Mouse (Mus musculus): Measurements from ENCODE around the gene Gorasp2.

Gorasp2 gene

GRCm38 (mm10) chr2:70742588-70742987 lies 81.2 kb downstream of the Gorasp2 start:
- DNase-seq (ENCODE audit: low spot score) = no peak

- DNase-seq (ENCODE audit: low spot score) = no peak
Observed at GRCm38 (mm10) chr2:70751655-70752054, 90.3 kb downstream of the Gorasp2 start.

- no peak for DNase-seq (ENCODE audit: low spot score)
Observed at GRCm38 (mm10) chr2:70752149-70752548, 90.8 kb downstream of the Gorasp2 start.

Data from ovary, postnatal 10 days (tissue).